Mouse (Mus musculus) G1E (cell line): ENCODE results near the gene Csgalnact2.

Experiments used
- CTCF ChIP-seq: IDR thresholded peaks from 2 replicates; pipeline ENCODE4 v1.5.1; 2012; ENCODE audit warnings: low read depth, low read length, inconsistent platforms, mixed read lengths
- GATA1 ChIP-seq: IDR thresholded peaks from 2 replicates; pipeline ENCODE4 v1.6.1; 2012; ENCODE audit warnings: borderline replicate concordance, low read length, inconsistent platforms, mixed read lengths

- no peak for TF ChIP-seq GATA1
- no peak for TF ChIP-seq CTCF
Measured at GRCm38 (mm10) chr6:118162457-118163082, 23.6 kb upstream of the Csgalnact2 start.
